Mouse (Mus musculus) mesoderm, embryonic 11.5 days (tissue): ENCODE data around the gene Frem2.

Source experiments
- DNase-seq: peaks from one replicate; pipeline ENCODE4 v3.0.0-alpha.2; 2012; ENCODE audit warnings: low read depth, low spot score

The Frem2 gene

DNA sequence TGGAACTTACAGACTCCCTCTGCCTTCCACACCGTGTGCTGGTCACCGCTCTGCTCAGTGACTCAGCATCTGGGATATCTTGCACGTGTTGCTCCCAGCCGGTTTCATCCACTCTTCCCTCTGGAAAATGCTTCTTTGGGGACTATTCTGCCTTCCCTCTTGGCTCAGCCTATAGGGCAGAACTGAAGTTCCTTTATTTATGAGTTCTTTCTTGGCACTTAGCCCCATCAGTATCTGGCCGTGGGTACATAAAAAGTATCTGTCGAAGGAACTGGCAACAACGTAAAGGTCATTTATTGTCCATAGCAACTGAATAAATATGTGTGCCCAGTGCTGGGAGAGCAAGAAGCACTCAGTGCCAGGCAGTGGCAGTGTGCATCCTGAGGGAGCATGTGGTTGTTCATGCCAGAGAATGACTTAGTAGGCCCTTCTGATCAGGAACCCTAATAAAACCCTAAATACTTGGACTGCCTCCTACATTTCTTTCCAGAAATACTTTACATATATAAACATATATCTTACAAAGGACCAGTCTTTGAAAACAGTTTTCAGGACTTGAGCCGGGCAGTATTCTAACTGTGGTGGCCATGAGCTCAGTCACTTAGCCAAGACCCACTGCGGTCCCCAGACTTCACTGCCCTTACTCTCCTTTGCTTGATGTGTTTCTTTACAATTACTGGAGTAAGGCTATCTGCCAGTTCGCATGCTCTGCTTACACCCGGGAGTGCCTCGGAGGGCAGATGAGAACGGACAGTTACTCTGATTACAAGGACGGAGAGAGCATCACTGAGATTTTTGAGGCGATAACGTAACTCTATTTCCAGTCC is 99.6 kb downstream of the Frem2 start:
- DNase-seq: no peak

DNA sequence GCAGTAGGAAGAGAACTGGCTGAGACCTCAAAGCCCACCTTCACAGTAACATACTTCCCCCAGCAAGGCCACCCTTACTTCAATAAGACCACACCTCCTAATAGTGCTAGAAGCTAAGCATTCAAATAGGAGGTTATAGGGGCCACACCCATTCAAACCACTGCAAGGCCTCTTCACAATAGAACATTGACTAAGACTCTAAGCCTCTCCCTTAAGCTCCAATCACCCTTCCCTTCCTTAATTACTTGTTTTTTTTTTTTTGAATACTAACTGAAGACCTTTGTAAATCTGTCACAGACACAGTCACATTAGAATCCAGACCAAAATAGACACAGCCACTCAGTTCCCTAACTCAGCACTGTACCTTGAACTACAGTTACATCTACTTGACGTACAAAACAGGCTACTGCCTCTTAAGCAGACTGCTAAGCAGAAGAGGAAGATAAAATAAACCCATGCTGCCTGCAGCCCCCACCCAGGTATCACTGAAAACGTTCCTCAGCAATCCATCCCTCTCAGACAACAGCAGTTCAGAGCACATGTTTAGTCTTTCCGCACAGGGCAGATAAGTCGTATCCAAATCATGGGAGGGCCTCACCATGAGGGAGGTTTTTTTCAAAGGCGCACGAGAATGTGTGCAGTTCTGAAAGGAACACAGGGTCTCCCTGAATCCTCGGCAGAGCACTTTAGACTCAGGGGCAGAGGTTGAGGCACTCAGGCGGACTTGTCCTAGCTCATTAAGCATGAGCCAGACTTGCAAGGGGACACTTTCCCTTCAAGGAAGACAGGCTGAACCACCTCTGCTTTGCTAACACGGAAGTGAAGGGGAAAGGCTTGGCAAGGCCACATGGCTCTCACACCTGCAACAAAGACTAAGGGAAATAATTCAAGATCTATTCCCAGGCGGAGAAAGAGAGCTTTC is 101.9 kb downstream of the Frem2 start:
- DNase-seq: no peak

DNA sequence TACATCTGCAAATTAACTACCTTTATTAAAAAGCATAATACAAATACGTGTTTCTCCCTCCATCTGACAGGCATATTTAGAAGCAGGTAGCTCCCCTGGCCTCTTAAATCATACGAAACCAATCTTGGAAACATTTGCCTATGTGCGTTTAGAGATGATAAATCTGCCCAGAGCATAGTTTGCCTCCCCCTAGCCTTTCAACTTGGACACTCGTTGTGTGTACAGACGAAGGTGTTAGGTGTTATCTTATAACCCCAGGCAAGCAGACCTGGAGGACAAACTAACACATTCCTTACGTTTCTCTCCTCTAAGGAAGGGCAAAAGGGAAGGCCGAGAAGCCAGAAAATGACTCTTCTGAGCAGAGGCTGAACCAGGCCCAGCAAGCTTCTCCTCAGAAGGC is 104.5 kb downstream of the Frem2 start:
- no peak for DNase-seq

DNA sequence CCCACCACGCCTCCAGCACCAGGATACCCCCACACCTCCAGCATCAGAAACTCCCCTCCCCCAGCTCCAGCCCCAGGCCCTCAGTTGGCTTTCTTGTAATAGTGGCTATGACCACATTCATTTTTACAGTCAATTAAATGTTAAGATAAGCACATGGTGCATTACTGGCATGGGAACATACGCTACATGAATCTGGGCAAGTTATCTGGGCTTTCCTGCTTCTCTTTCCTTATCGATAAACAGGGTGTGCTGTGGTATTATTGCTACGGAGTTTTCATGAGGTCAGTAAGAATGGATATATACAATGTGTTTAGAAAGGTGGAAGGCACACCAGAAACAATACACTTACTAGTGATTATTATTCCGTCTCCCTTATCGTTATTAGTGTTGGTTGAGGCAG is 125.1 kb downstream of the Frem2 start:
- DNase-seq: no peak

DNA sequence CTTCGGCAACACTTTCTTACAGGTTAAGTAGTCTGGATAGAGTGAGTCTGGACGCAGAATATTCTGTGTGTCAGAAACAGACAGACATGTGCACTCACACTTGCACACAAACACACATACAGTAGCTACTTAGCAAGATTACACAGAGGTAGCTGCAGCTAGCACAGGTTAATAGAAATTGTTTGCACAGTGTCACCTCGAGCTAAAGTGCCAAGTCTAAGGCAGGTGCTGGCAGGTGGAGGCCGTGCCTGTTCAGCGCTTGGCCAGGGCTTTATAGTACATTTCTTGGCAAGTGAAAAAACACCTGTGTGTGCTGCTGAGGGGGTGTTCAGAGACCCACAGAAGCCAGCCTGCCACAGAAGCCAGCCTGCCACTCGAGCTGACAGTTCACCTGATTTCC is 126.8 kb downstream of the Frem2 start:
- no peak for DNase-seq

DNA sequence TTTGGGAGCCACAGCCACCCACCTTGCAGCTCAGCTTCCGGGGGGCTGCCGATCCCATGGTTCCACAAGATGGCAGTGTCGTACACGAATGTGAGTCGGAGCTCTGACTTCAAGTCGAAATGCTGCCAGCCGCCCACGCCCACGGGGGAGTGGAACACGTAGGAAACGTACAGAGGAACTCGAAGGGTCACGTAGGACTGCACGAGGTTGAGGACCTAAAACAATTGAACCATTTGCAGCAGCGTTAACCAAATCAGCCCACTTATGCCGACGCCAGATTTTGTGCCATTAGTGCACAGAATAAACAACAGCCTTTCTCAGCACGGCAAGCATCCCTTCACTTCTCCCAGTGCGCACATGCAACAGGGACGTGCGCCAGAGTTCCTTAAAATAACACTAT is 131.4 kb downstream of the Frem2 start:
- peak; percentile 77 for DNase-seq

GRCm38 (mm10) chr3:53522794-53523193 is 134.4 kb downstream of the Frem2 start:
- no peak for DNase-seq

DNA sequence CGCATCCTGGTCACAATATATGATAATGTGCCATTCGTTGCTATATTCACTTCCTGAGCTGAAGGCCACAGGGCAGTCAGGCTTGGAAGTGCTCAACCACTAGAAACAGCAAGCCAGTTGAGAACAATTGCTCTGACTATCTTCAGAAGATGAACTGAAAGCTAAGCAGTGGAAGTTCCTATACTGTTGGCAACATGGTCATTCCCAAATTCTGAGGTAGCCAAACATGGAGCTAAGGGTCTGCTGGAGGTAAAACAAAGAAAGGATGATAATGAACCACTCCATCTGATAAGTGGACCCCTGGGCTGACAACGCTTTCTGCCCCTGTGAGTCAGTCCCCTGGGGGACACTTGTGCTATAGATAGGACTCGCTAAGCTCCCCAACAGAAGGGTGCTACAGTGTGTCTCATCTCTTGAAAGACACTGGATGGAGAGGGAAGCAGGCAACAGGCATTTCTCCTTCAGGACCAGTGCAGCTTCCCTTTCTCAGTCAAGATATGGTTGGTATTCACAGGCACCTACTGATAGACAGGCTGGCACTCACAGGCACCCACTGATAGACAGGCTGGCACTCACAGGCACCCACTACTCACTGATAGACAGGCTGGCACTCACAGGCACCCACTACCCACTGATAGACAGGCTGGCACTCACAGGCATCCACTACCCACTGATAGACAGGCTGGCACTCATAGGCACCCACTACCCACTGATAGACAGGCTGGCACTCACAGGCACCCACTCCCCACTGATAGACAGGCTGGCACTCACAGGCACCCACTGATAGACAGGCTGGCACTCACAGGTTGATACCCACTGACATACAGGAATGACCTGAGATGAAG is 142.7 kb downstream of the Frem2 start:
- no peak for DNase-seq

GRCm38 (mm10) chr3:53513096-53513495 is 144.1 kb downstream of the Frem2 start:
- no peak for DNase-seq

DNA sequence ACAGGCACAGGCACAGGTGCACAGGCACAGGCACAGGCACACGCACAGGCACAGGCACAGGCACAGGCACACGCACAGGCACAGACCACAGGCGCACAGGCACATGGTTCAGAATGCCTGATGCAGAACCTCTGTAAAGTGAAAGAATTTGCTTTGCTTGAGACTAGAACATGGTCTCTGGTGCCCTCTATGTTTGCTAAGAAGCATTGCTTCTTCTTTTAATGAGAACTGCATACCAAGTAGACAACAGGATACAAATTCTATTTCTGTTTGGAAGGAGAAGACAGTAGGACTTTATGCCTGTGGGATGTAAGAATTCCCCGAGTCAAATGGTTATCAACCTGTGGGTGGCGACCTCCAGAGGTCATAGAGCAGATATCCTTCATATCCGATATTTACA is 154.7 kb downstream of the Frem2 start:
- no peak for DNase-seq

DNA sequence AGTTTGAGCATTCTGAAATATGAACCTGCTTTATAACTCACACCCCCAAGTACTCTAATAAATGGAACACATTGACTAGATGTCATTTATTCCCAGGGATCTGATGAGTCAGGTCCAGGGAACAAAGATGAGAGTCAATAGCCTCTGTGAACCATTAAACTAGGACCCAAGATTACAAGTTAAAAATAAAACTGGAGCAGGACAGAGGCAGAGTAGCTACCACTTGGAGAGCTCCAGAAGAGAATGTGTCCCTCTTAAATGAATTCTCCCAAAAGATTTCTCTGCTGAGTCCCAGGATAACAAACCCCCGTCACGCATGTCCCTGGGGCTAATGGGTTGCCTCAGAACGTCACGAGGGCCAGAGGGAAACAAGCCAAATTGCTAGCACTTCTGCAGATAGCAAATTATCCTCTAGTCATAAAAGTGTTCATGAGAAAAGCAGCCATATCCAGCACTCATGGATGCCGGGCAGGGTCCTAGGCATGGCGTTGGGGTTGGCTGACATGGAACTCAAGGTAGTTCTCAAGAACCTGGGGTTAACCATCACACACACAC is 158.7 kb downstream of the Frem2 start:
- DNase-seq: no peak

DNA sequence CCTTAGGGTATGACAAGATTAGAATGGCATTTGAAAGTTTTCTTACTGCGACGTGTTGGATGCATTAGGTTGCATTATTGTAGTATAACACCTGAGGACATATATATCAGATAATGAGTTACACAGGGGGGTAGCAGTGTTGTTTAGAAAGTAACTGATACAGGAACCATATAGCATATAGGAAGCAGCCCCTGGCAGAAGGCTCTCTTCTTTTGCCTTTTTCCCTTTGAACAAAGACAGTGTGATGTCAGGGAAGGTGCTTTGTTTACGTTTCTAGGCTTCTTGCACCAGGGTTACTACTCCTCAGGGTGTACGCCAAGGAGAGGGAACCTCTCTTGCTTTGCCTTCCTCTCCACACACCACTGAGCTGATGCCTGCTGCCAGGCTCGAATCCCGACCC is 168.8 kb downstream of the Frem2 start, which contains the start of gene Stoml3:
Stoml3 (plus strand) TSS at position 301 of the 400 bp plus-strand sequence.
- DNase-seq: no peak

DNA sequence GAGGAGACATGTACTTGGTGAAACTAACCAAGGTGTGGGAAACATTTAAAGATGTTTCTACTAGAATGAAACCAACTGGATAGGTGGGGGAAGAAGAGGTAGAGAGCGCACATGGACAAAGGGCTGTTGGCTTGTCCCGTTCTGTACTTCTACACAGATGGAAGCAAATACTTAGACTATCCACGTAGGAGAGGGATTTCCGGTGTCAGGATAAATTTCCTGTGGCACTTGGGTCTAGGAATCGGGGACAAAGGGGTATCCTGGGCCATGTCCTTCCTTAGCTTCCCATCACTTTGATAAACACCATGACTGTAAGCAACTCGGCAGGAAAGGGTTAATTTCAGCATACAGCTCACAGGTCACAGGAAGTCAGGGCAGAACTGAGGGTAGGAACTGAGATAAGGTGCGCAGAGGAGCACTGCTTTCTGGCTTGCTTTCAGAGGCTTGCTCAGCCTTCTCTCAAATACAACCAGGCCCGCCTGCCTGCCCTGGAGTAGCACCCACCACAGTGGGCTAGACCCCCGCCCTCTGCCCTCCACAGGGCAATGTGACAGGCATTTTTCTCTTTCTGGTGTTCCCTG is 170.1 kb downstream of the Frem2 start:
- DNase-seq: no peak

GRCm38 (mm10) chr3:53486561-53486960 is 170.6 kb downstream of the Frem2 start:
- no peak for DNase-seq

DNA sequence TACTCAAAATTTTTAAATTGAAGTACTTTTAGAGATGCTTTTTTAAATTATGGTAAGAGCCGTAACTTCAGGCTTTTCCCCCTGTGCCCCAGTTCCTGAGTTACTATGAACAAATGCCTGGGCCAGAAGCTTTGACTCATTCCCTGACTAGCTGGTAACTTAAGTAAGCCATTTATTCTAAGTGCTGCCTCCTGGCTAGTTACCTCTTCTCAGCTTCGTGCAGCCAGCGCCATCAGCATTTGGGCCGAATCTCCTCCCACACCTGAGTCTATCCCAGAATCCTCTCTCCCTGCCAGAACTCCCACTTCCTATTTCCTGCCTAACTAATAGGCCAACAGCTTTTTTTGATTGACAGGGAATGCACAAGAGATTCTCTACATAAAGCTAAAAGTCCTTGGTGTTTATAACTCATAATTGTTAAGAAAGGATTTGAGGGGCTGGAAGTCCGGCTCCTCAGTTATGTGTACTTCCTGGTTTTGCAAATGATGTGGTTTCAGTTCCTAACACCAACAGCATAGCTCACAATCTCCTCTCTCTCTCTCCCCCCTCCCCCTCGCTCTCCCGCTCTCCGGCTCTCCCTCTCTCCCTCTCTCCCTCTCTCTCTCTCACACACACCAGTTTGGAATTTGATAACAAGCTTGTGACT is 173.6 kb downstream of the Frem2 start:
- DNase-seq: no peak

DNA sequence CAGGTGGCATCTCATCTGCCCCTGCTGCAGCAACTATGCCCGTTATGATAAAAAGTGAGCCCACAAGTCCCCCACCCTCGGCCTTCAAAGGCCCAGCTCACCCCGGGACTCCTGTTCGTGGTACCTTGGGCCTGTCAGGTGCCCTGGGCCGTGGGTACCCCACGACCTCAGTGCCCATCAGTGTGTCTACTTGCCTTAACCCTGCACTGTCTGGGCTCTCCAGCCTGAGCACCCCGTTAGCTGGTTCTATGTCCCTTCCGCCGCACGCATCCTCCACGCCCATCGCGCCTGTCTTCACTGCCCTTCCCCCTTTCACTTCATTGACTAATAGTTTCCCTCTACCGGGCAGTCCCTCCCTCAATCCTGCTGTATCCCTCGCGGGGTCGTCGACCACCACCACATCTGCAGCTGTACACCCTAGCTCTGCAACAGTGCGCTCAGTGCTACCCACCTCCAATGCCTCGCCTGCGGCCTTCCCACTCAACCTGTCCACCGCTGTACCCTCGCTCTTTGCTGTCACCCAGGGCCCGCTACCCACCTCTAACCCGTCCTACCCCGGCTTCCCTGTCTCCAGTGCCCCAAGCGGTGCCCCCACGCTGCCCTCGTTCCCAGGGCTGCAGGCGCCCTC is 178.6 kb downstream of the Frem2 start:
- no peak for DNase-seq

DNA sequence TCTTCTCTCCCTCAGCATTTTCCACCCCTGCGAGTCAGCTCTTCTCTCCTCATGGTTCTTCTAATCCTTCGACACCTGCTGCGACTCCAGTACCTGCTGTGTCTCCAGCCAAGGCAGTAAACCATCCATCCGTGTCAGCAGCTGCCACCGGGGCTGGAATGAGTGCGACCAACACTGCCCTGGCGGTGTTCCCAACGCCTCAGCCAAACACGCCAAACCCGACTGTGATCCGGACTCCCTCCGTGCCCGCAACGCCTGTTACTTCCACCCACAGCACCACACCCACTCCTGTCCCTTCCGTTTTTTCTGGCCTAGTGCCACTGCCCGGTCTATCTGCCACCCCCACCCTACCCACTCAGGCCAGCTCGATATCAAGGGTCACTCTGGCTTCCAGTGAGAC is 179.7 kb downstream of the Frem2 start:
- no peak for DNase-seq

- DNase-seq: peak; percentile 20
Observed at GRCm38 (mm10) chr3:53475889-53476288, 181.3 kb downstream of the Frem2 start.

- DNase-seq: no peak
Observed at GRCm38 (mm10) chr3:53474179-53474578, 183.0 kb downstream of the Frem2 start.

GRCm38 (mm10) chr3:53472061-53472460 is 185.1 kb downstream of the Frem2 start:
- DNase-seq: no peak
